Mouse (Mus musculus) C2C12 (cell line): ENCODE data around the gene Hoxa4.

Experiments used
- CTCF ChIP-seq: IDR thresholded peaks from one replicate; pipeline ENCODE4 v1.5.1; 2011; ENCODE audit not compliant: control insufficient read depth, insufficient read depth, insufficient read length
- USF1 ChIP-seq: IDR thresholded peaks from one replicate; pipeline ENCODE4 v1.6.1; 2011; ENCODE audit warnings: low read depth, mild to moderate bottlenecking, control low read depth, moderate library complexity

- no peak for TF ChIP-seq CTCF
- peak; percentile 96 for TF ChIP-seq USF1
These were observed 25.9 kb upstream of the Hoxa4 start for GRCm38 (mm10) chr6:52217459-52217768.
